Mouse (Mus musculus) inflammation-experienced regulatory T-cells, adult 6 months (primary cell): ENCODE results near the gene Rfng. TPM values are rescaled to one million over a fixed set of nuclear protein-coding genes. Genes with fewer than 3 reads are reported as not detected.
"Not testable (repeated sequence)": the region's sequence is repeated elsewhere in the genome, so short reads cannot be mapped to it uniquely, and the experiment has no call there.

Experiments used
- ATAC-seq: one replicate; pipeline ENCODE4 v1.8.0; 2017
- polyA plus RNA-seq, 3 experiments: library from polyadenylated mRNA; unstranded; fragments of 100-300 nt; shearing (Covaris generic); gene quantifications; one replicate each; pipeline ENCODE4 v1.2.1; 2017

The Rfng gene
- polyA plus RNA-seq, 3 experiments from 2014 or later = 3.5 to 4.4 (median 3.7) TPM

DNA sequence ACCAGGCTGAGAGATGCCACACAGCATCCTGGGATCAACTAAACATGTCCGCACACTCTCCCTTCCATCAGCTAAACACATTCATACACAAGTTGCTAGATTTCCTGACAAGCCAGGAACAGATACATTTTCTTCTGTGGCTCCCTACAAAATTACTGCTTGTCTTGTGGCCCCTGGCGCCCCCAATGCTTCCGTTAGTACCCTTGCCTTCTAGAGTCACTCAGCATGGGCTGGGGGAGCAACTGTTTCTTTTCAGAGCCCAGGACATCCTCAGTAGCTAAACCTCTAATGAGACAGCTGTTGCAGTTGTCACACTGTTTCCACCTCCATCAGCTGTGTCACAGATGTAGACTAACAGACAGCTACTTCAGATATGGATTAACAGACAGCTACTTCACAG lies 11.3 kb downstream of the Rfng start:
- no peak for ATAC-seq

GRCm38 (mm10) chr11:120768206-120768605 lies 15.8 kb downstream of the Rfng start:
- ATAC-seq = no peak

DNA sequence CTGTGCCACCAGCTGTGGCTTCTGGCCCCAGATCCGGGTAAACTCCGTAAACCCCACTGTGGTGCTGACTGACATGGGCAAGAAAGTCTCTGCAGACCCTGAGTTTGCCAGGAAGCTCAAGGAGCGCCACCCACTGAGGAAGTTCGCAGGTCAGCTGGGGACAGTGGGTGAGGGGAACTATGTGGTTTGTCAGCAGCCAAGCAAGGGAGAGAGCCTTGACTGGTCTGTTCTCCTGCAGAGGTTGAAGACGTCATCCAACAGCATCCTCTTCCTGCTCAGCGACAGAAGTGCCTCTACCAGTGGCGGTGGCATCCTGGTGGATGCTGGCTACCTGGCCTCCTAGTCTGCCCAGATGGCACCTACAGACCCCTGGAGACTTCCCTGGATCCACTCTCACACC lies 17.0 kb downstream of the Rfng start:
- not testable (repeated sequence) for ATAC-seq

DNA sequence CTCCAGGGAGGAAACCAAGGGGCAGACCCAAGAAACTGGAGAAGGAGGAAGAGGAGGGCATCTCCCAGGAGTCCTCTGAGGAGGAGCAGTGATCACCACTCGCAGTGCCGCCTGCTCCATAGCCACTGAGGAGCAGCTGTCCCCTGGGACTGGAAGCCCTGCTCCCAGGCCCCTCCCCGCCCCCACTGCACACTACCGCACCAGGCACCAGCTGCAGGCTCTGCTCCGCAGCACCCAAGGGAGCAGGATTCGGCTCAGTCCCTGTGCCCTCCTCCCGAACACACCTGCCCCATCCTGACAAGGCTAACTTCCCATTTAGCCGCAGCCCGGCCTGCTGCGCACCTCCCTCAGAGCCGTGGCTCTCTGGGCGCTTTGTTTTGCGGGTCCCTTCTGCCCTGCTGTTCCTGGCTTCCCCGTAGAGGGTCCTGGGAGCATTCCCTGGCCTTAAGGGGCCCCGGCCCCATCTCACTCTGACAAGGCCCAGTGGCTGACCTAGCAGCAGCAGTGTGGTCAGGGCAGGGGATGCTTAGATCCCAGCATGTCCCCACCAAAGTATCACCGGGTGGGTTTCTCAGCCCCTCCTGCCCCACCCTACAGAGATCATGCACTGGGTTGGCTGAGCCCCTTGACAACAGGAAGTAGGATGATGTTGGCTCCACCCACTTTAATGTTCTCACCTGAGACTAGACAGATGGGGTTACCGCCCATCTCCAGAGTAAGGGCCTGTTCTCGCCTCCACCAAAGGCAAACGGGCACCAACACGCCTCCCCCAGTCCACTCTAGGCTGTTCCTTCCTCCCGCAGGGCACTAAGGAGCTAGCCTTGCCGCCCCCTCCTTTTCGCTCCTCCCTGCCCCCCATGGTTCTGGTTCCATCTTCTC lies 20.6 kb downstream of the Rfng start:
- ATAC-seq = not testable (repeated sequence)

GRCm38 (mm10) chr11:120762672-120763041 lies 21.4 kb downstream of the Rfng start, which contains the start of gene Hmga1b:
TSS of gene Hmga1b (plus strand) at chr11:120762794.
- not testable (repeated sequence) for ATAC-seq

GRCm38 (mm10) chr11:120761811-120762671 lies 22.0 kb downstream of the Rfng start:
- no peak for ATAC-seq

DNA sequence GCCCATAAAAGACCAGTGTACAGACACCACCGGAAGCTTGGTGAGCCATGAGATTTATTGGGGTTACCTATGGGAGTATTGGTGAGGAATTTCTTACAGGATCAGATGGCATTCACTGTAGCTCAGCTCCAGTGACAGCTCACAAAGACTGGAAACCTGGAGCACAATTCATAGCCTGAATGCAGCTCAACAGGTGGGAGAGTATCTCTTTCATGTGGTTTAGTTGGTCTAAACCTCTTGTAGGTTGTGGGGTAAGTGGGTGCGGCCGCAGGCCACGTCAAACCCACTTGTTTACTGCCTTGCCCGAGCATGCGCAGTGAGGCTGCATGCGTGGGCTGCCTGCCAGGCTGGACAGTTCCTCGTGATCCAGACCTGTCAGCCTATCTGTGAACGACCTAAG lies 23.8 kb downstream of the Rfng start:
- no peak for ATAC-seq

GRCm38 (mm10) chr11:120751606-120752005 lies 32.4 kb downstream of the Rfng start:
- ATAC-seq = no peak

GRCm38 (mm10) chr11:120749430-120749829 lies 34.6 kb downstream of the Rfng start:
- ATAC-seq = no peak

DNA sequence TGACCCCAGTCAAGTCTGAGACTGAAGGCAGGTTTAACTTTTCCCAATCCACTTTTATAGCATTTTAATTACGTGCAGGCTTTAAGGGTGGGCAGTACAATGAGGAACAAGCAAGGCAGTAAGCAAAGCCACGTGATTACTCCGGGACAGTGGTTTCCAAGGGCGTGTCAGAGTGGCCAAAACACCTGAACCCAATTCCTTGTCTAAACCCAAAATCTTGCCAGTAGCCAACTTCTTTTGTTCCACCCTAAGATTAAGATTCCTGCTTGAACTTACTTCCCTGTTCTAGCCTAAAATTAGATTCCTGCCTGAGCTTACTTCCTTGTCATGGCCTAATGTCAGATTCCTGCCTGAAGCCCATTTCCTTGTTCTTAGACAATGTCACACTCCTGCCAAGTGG lies 36.0 kb downstream of the Rfng start:
- no peak for ATAC-seq

GRCm38 (mm10) chr11:120744121-120744701 lies 39.8 kb downstream of the Rfng start:
- no peak for ATAC-seq

GRCm38 (mm10) chr11:120740981-120741380 lies 43.0 kb downstream of the Rfng start:
- ATAC-seq = no peak

DNA sequence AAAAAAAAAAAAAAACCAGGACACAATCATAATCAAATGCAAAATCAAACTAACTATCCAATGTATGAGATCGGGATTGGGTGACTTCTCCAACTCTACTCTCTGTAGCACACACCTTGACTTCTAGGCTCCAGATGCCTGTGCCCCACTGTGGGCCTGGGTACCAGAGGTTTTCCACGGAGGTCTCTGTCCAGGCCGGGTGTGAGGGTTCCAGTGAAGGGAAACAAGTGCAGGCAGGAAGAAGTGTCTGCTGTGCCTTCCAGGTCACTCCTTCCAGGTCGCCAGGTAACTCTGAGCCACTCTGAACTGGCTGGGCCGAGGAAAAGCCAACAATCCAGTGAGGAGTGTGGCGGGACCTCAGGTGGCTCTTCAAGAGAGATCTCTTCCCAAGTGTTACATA lies 47.6 kb downstream of the Rfng start:
- no peak for ATAC-seq

DNA sequence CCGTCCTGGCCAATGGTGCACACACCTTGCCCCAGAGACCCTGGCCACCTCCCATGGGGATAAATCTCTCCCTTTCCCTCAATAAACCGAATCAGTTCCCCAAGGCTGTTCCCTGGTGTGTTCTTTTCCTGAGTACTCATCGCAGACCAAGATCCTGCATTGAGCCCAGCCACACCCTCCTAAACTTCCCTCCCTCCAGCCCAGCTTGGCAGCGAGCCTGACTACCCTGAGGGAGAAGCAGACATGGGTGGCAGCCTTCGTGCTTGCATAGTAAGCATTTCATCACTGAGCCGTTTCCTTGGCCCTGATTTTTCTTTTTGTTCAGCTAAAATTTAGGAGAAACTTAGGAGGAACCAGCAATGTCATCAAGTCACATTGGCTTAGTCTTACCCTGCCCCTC lies 50.5 kb downstream of the Rfng start:
- no peak for ATAC-seq

- ATAC-seq = no peak
Observed at GRCm38 (mm10) chr11:120731858-120732680, 51.9 kb downstream of the Rfng start, which contains the start of gene Cbr2. TSS of gene Cbr2 (minus strand) at chr11:120732114.

DNA sequence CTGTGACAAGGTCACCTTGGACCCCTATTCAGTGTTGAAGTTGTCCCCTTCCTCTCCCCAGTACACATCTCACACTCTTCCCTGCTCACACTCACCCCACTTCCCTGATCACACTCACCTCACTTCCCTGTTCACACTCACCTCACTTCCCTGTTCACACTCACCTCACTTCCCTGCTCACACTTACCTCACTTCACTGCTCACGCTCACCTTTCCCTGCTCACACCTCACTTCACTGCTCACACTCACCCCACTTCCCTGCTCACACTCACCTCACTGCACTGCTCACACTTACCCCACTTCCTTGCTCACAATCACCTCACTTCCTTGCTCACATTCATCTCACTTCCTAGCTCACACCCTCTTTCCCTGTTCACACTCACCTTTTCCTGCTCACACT lies 52.6 kb downstream of the Rfng start:
- no peak for ATAC-seq

Other genes with a start within 250 kb of the Rfng start
- gene Mcrip1, start 234.5 kb downstream of the Rfng start, polyA plus RNA-seq = 100 to 1,000 TPM in 2 of 3 experiments, 10 to 100 TPM in 1; 93.4 to 136 (median 107) TPM
- not detected for gene Ppp1r27, start 233.1 kb downstream of the Rfng start, polyA plus RNA-seq
- 100 to 1,000 TPM; 135 to 164 (median 149) TPM for gene P4hb, start 211.0 kb downstream of the Rfng start, polyA plus RNA-seq
- 100 to 1,000 TPM; 624 to 862 (median 685) TPM for gene Arhgdia, start 202.6 kb downstream of the Rfng start, polyA plus RNA-seq
- 10 to 100 TPM; 15.8 to 76.9 (median 47.7) TPM for gene Alyref, start 185.8 kb downstream of the Rfng start, polyA plus RNA-seq
- gene Anapc11, start 185.8 kb downstream of the Rfng start, polyA plus RNA-seq = 100 to 1,000 TPM; 110 to 147 (median 129) TPM
- 1 to 10 TPM in 1 of 3 experiments, under 1 TPM in 1, not detected in 1; 0.67 to 1.4 TPM for gene Npb, start 175.7 kb downstream of the Rfng start, polyA plus RNA-seq
- gene Pcyt2, start 166.3 kb downstream of the Rfng start, polyA plus RNA-seq = 100 to 1,000 TPM in 2 of 3 experiments, 10 to 100 TPM in 1; 66.1 to 124 (median 113) TPM
- 10 to 100 TPM; 55.1 to 61.4 (median 60.4) TPM for gene Sirt7, start 159.0 kb downstream of the Rfng start, polyA plus RNA-seq
- gene Mafg, start 150.6 kb downstream of the Rfng start, polyA plus RNA-seq = 10 to 100 TPM; 15.3 to 15.8 (median 15.5) TPM
- 1 to 10 TPM in 1 of 3 experiments, under 1 TPM in 1, not detected in 1; 0.86 to 1.7 TPM for gene Pycr1, start 140.4 kb downstream of the Rfng start, polyA plus RNA-seq
- gene Myadml2, start 136.0 kb downstream of the Rfng start, polyA plus RNA-seq = not detected
- not detected for gene Notum, start 123.0 kb downstream of the Rfng start, polyA plus RNA-seq
- gene Aspscr1, start 111.2 kb downstream of the Rfng start, polyA plus RNA-seq = 100 to 1,000 TPM in 1 of 3 experiments, 10 to 100 TPM in 2; 79.4 to 107 (median 86.2) TPM
- 100 to 1,000 TPM; 154 to 181 (median 169) TPM for gene Cenpx, start 70.5 kb downstream of the Rfng start, polyA plus RNA-seq
- 10 to 100 TPM; 19.4 to 39.4 (median 20.8) TPM for gene Lrrc45, start 70.3 kb downstream of the Rfng start, polyA plus RNA-seq
- not detected for gene Rac3, start 62.7 kb downstream of the Rfng start, polyA plus RNA-seq
- gene Dcxr, start 56.9 kb downstream of the Rfng start, polyA plus RNA-seq = 10 to 100 TPM; 20.5 to 29.7 (median 26.5) TPM
- gene Cbr2, start 52.1 kb downstream of the Rfng start, polyA plus RNA-seq = not detected
- gene Hmga1b, start 21.4 kb downstream of the Rfng start, polyA plus RNA-seq = 10 to 100 TPM; 24.1 to 64.8 (median 62.8) TPM
- 100 to 1,000 TPM; 121 to 154 (median 127) TPM for gene Gps1, start 65 bp upstream of the Rfng start, polyA plus RNA-seq
- gene Dus1l, start 12.2 kb upstream of the Rfng start, polyA plus RNA-seq = 10 to 100 TPM; 30.4 to 34.4 (median 34.3) TPM
- gene Fasn, start 40.3 kb upstream of the Rfng start, polyA plus RNA-seq = 10 to 100 TPM; 22.7 to 31.3 (median 29.4) TPM
- gene Ccdc57, start 148.7 kb upstream of the Rfng start, polyA plus RNA-seq = under 1 TPM; 0.35 to 0.45 (median 0.42) TPM
- 1 to 10 TPM; 2.9 to 4.0 (median 3.4) TPM for gene Slc16a3, start 164.3 kb upstream of the Rfng start, polyA plus RNA-seq
- 10 to 100 TPM; 56.0 to 64.3 (median 61.4) TPM for gene Csnk1d, start 207.1 kb upstream of the Rfng start, polyA plus RNA-seq